Mouse (Mus musculus) liver, embryonic 14.5 days (tissue): Measurements from ENCODE around the gene Fcer1g. TPM values are rescaled to one million over a fixed set of nuclear protein-coding genes. Genes with fewer than 3 reads are reported as not detected.

Experiments
- ATAC-seq: fragments of 200-750 bp; cut with Nextera tagmentation; 2 replicates; pipeline ENCODE4 v1.8.0; 2017; ENCODE audit warnings: moderate number of reproducible peaks, mild to moderate bottlenecking, moderate library complexity; ENCODE audit not compliant: insufficient read depth
- DNase-seq, 3 experiments: peaks; one replicate each; pipeline ENCODE4 v3.0.0-alpha.2; 2012 to 2013; ENCODE audit warnings: low read depth in 3 of 3, low spot score in 3 of 3
- H3K27ac ChIP-seq: fragments of 300-500 bp; sonication (generic); 2 replicates; pipeline ENCODE4 v1.5.1; 2014; ENCODE audit warnings: moderate library complexity, mild to moderate bottlenecking, control low read depth, inconsistent platforms
- H3K27me3 ChIP-seq: fragments of 300-500 bp; sonication (generic); 2 replicates; pipeline ENCODE4 v1.6.1; 2014; ENCODE audit warnings: mild to moderate bottlenecking, low read length, moderate library complexity; ENCODE audit not compliant: control insufficient read depth, insufficient read depth
- H3K36me3 ChIP-seq: fragments of 300-500 bp; sonication (generic); replicated peaks from 2 replicates; pipeline ENCODE4 v1.6.1; 2014; ENCODE audit warnings: low read depth; ENCODE audit not compliant: control insufficient read depth, insufficient read depth
- H3K4me1 ChIP-seq, 2 experiments: fragments of 200-500 bp in 1 of 2; fragments of 300-500 bp in 1 of 2; sonication (generic) in 1 of 2; replicated peaks; 2 replicates each; pipeline ENCODE4 v1.6.1; 2012 to 2014; ENCODE audit warnings: antibody characterized with exemption in 1 of 2, inconsistent platforms in 1 of 2, low read length in 1 of 2; ENCODE audit not compliant: control insufficient read depth in 2 of 2, insufficient read depth in 2 of 2
- H3K4me2 ChIP-seq: fragments of 300-500 bp; sonication (generic); 2 replicates; pipeline ENCODE4 v1.6.1; 2014; ENCODE audit warnings: low read depth, mild to moderate bottlenecking, control low read depth, moderate library complexity
- H3K4me3 ChIP-seq, 2 experiments: fragments of 200-500 bp in 1 of 2; fragments of 300-500 bp in 1 of 2; sonication (generic) in 1 of 2; 2 replicates each; pipeline ENCODE4 v1.5.1; 2012 to 2014; ENCODE audit warnings: low read depth in 2 of 2, low read length in 2 of 2, mild to moderate bottlenecking in 2 of 2, control low read depth in 1 of 2, inconsistent platforms in 1 of 2, moderate library complexity in 1 of 2; ENCODE audit not compliant: insufficient read depth in 1 of 2
- H3K9ac ChIP-seq: fragments of 300-500 bp; sonication (generic); replicated peaks from 2 replicates; pipeline ENCODE4 v1.6.1; 2014; ENCODE audit warnings: mild to moderate bottlenecking, control low read depth, moderate library complexity
- H3K9me3 ChIP-seq: fragments of 300-500 bp; sonication (generic); 2 replicates; pipeline ENCODE4 v1.6.1; 2016; ENCODE audit warnings: low read length, mixed read lengths; ENCODE audit not compliant: control insufficient read depth
- CTCF ChIP-seq: IDR thresholded peaks from 2 replicates; pipeline ENCODE4 v1.5.1; 2016; ENCODE audit warnings: antibody characterized with exemption, low read depth, control low read depth
- EP300 ChIP-seq: IDR thresholded peaks from 2 replicates; pipeline ENCODE4 v1.6.1; 2016; ENCODE audit warnings: antibody characterized with exemption, low read depth
- WGBS: fragments of 180-500 bp; shearing (Covaris S2); extraction: QIAGEN DNeasy Blood & Tissue Kit; methylation state at CpG from one replicate; pipeline ENCODE4 v1.1.7; 2014; ENCODE audit not compliant: insufficient replicate concordance; 5-methylcytosine and 5-hydroxymethylcytosine counted together
- polyA plus RNA-seq, 2 experiments: library from polyadenylated mRNA; depleted of rRNA in 1 of 2; stranded (reverse) in 1 of 2; unstranded in 1 of 2; fragments of >200 nt; fragmentation: Nextera tagmentation in 1 of 2; extraction: Ambion mirVana in 1 of 2; gene quantifications; 2 replicates each; pipeline versions ENCODE4 v1.2.1 to v1.2.3; 2012 to 2014

The Fcer1g gene
- polyA plus RNA-seq, 2 experiments: 50.1 to 104 TPM

DNA sequence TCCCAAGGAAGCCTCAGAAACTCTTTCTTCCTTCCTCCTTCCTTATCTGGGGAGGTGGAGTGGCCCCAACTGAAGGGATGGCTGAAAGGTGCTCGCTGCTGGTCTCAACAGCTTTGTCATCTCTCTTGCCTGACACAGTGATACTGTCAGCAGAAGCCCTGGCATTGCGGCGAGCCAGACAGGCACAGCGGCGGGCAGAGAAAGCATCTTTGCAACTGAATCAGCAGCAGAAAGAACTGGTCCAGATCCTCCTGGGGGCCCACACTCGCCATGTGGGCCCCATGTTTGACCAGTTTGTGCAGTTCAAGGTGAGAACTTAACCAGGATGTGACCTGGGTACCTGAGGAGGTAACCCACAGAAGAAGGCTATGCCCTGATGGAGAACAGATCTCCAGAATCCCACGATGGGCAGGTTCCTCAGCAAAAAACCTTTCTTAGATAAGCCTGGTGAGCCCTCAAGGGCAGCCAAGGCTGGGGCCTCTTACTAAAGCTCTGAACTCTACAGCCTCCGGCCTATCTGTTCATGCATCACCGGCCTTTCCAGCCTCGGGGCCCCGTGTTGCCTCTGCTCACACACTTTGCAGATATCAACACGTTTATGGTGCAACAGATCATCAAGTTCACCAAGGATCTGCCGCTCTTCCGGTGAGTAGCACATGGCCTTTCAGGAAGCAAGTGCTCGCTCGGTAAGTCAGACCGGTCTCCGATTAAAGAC, 17.8 kb downstream of the Fcer1g start:
- TF ChIP-seq EP300 (no peak), CTCF (no peak)
- no peak for DNase-seq
- ATAC-seq: no peak
- 51% methylated on average over 18 of the region's 18 CpGs for WGBS
- no peak overlapping the region for H3K4me2 ChIP-seq
- no peak overlapping the region for H3K27ac ChIP-seq
- H3K27me3 ChIP-seq: no peaks in the 10 kb centered on the region; the same call in 1 of the 2 replicates
- peaks cover 5 to 11% of the 10 kb centered on the region in 2 experiments for H3K4me1 ChIP-seq
- no peaks in the 10 kb centered on the region for H3K36me3 ChIP-seq
- no peak overlapping the region for H3K4me3 ChIP-seq
- H3K9me3 ChIP-seq: no peaks in the 10 kb centered on the region
- no peak overlapping the region for H3K9ac ChIP-seq

DNA sequence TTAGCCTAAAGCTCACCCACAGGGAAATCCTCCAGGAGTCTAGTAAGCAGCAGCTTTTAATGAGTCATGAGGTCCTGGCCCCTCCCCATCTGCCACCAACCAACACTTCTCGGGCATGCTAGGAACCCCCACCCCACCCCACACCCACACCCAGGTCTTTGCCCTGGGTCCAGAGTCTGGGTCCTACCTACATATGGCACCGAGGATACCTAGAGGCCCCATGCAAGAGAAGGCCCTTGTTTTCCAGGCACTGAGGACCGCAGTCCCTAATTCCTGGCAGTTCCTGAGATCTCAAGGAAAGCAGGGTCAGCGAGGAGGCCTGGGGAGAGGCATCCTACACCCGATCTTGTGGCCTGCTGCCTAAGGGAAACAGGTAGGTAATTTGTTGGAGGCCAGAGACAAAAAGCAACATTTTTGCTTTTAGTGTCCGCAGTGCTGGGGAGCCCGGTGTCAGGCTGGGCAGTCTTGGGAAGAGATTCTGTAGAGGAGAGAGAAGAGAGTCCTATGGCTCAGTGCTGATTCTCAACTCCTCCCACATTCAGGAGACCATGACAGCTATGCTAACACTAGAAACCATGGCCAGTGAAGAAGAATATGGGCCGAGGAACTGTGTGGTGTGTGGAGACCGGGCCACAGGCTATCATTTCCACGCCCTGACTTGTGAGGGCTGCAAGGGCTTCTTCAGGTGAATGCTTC, 20.2 kb downstream of the Fcer1g start, which contains the start of gene Nr1i3:
Nr1i3 (plus strand) TSS at position 170 of the 696 bp plus-strand sequence.
- no peak for TF ChIP-seq CTCF
- TF ChIP-seq EP300: no peak
- no peak within 1 kb of the TSS for H3K4me2 ChIP-seq
- peaks cover 0 to 6% of the 10 kb centered on the region in 2 experiments; a peak in 2 of 4 replicates for H3K4me1 ChIP-seq
- no peaks in the 10 kb centered on the region; the same call in 1 of the 2 replicates for H3K27me3 ChIP-seq
- no peaks in the 10 kb centered on the region for H3K9me3 ChIP-seq
- no peak within 1 kb of the TSS for H3K4me3 ChIP-seq
- ATAC-seq (no peak), DNase-seq (no peak)
- no peak within 1 kb of the TSS for H3K27ac ChIP-seq
- H3K9ac ChIP-seq: no peak within 1 kb of the TSS; the same call in 1 of the 2 replicates
- no peaks in the 10 kb centered on the region for H3K36me3 ChIP-seq
- 59% methylated on average over 10 of the region's 10 CpGs for WGBS

DNA sequence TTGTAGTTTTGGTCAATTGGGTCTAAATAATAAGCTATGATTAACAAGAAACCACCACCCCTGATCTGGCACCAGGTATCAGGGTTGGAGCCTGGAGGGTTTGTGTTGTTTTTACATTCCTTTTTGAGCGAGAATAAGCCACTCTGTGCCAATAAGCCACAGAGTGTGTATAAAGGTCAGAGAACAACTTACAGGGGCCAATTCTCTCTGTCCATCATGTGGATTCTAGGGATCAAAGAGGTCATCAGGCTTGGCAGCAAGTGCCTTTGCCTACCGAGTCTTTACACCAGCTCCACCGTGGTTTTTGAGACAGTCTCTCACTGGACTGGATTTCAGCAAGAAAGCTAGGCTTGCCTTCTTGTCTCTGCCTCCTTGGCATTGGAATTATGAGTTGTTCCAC, 21.3 kb downstream of the Fcer1g start:
- H3K4me1 ChIP-seq: peaks cover 0 to 6% of the 10 kb centered on the region in 2 experiments; a peak in 2 of 4 replicates
- no peak overlapping the region for H3K4me3 ChIP-seq
- WGBS: 34% methylated on average over 3 of the region's 3 CpGs
- no peaks in the 10 kb centered on the region for H3K36me3 ChIP-seq
- TF ChIP-seq CTCF: no peak
- no peak for TF ChIP-seq EP300
- H3K4me2 ChIP-seq: no peak overlapping the region
- no peaks in the 10 kb centered on the region; the same call in 1 of the 2 replicates for H3K27me3 ChIP-seq
- ATAC-seq: 0 out of 2 replicates have a peak, but pooled peaks have one; percentile 21
- no peak for DNase-seq
- no peak overlapping the region for H3K9ac ChIP-seq
- H3K27ac ChIP-seq: no peak overlapping the region
- H3K9me3 ChIP-seq: no peaks in the 10 kb centered on the region

DNA sequence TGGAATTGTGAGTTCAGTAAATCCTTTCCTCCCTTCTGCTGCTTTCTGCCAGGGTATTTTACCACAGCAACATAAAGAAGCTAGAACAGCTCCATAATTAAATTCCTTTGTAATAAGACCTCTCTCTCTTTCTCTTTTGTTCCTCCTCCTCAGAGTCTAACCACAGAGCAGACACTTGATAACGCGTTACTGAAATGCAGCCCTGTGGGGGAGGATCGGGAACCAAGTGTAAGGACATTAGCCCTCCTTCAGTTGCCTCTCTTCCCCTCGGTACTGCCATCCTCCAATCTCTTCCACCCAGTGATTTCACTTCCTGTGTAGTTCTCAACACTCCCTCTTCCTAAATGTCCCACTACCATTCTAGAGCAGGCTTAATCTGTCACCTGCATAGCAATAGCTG, 24.8 kb downstream of the Fcer1g start:
- no peak overlapping the region for H3K27ac ChIP-seq
- 6% methylated on average over 4 of the region's 4 CpGs for WGBS
- H3K9me3 ChIP-seq: no peaks in the 10 kb centered on the region
- peaks cover 0 to 7% of the 10 kb centered on the region in 2 experiments; a peak in 1 of 4 replicates for H3K4me1 ChIP-seq
- H3K36me3 ChIP-seq: no peaks in the 10 kb centered on the region
- DNase-seq: no peak
- no peak for ATAC-seq
- no peak overlapping the region for H3K9ac ChIP-seq
- no peaks in the 10 kb centered on the region; the same call in 1 of the 2 replicates for H3K27me3 ChIP-seq
- H3K4me3 ChIP-seq: no peak overlapping the region
- no peak overlapping the region for H3K4me2 ChIP-seq
- TF ChIP-seq EP300 (no peak), CTCF (no peak)
